Mouse (Mus musculus) stomach, embryonic 15.5 days (tissue): ENCODE results near the gene 4931406P16Rik. TPM values are rescaled to one million over a fixed set of nuclear protein-coding genes. Genes with fewer than 3 reads are reported as not detected.

Source experiments
- ATAC-seq: fragments of 200-750 bp; cut with Nextera tagmentation; 2 replicates; pipeline ENCODE4 v1.8.0; 2017; ENCODE audit warnings: low read depth, moderate number of reproducible peaks, moderate TSS enrichment; ENCODE audit not compliant: insufficient read depth, low FRiP score
- H3K27ac ChIP-seq: fragments of 300-500 bp; sonication (generic); 2 replicates; pipeline ENCODE4 v1.5.1; 2015; ENCODE audit warnings: mild to moderate bottlenecking, inconsistent platforms
- H3K27me3 ChIP-seq: fragments of 300-500 bp; sonication (generic); replicated peaks from 2 replicates; pipeline ENCODE4 v1.6.1; 2015; ENCODE audit warnings: inconsistent platforms
- H3K36me3 ChIP-seq: fragments of 300-500 bp; sonication (generic); 2 replicates; pipeline ENCODE4 v1.6.1; 2015; ENCODE audit warnings: inconsistent platforms
- H3K4me1 ChIP-seq: fragments of 300-500 bp; sonication (generic); 2 replicates; pipeline ENCODE4 v1.6.1; 2015; ENCODE audit warnings: inconsistent platforms
- H3K4me2 ChIP-seq: fragments of 300-500 bp; sonication (generic); 2 replicates; pipeline ENCODE4 v1.6.1; 2015; ENCODE audit warnings: mild to moderate bottlenecking, inconsistent platforms
- H3K4me3 ChIP-seq: fragments of 300-500 bp; sonication (generic); replicated peaks from 2 replicates; pipeline ENCODE4 v1.5.1; 2015; ENCODE audit warnings: inconsistent platforms
- H3K9ac ChIP-seq: fragments of 300-500 bp; sonication (generic); 2 replicates; pipeline ENCODE4 v1.6.1; 2015; ENCODE audit warnings: inconsistent platforms
- H3K9me3 ChIP-seq: fragments of 300-500 bp; sonication (generic); 2 replicates; pipeline ENCODE4 v1.6.1; 2016; ENCODE audit warnings: inconsistent platforms
- WGBS: fragments of 180-500 bp; shearing (Covaris S2); methylation state at CpG from one replicate; pipeline ENCODE4 v1.1.7; 2015; 5-methylcytosine and 5-hydroxymethylcytosine counted together
- polyA plus RNA-seq: library from polyadenylated mRNA; unstranded; fragments of >200 nt; fragmentation: Nextera tagmentation; extraction: Ambion mirVana; gene quantifications from 2 replicates; pipeline ENCODE4 v1.2.1, GENCODE M21; 2015

Gene 4931406P16Rik
- polyA plus RNA-seq, 1 experiment from 2014 or later = 28.2 TPM

DNA sequence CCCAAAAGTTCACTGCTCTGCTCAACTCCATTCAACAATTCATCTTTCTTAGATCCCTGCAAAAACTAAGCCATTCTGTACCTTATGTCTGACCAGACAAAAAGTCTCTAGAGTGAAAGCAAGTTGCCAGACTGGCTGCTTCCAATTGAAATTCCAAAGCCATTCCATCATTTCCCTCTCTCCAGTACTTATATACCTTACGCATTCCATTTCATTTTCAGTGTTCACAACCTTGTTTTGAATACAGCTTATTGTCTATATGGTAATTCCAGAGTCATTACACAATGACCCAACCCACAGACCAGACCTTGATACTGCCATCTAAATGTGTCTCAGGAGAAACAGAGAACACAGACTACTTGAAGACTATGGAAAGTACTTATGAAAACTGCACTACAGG lies 44.9 kb downstream of the 4931406P16Rik start:
- no peaks in the 10 kb centered on the region for H3K4me1 ChIP-seq
- H3K9me3 ChIP-seq = no peaks in the 10 kb centered on the region
- H3K36me3 ChIP-seq = no peaks in the 10 kb centered on the region
- no peak overlapping the region for H3K4me2 ChIP-seq
- ATAC-seq = no peak
- WGBS = 55% methylated on average over 1 of the region's 1 CpGs
- H3K27me3 ChIP-seq = no peaks in the 10 kb centered on the region
- no peak overlapping the region for H3K27ac ChIP-seq
- no peak overlapping the region for H3K4me3 ChIP-seq
- no peak overlapping the region for H3K9ac ChIP-seq

GRCm38 (mm10) chr7:34266421-34266820 lies 46.9 kb downstream of the 4931406P16Rik start:
- no peak overlapping the region for H3K9ac ChIP-seq

GRCm38 (mm10) chr7:34265876-34266346 lies 47.4 kb downstream of the 4931406P16Rik start:
- Histone ChIP-seq H3K9ac (no peak overlapping the region), H3K9me3 (no peaks in the 10 kb centered on the region), H3K36me3 (0 out of 2 replicates have a peak, but pooled peaks cover 3% of the 10 kb centered on the region), H3K4me3 (no peak overlapping the region), H3K4me1 (no peaks in the 10 kb centered on the region), H3K4me2 (no peak overlapping the region), H3K27me3 (no peaks in the 10 kb centered on the region), H3K27ac (no peak overlapping the region)
- WGBS = 55% methylated on average over 5 of the region's 5 CpGs
- ATAC-seq = no peak

More at GRCm38 (mm10) chr7:34266421-34266820, 46.9 kb downstream of the 4931406P16Rik start:
- no peaks in the 10 kb centered on the region for H3K4me1 ChIP-seq
- ATAC-seq = no peak
- H3K4me2 ChIP-seq = no peak overlapping the region
- H3K9me3 ChIP-seq = no peaks in the 10 kb centered on the region
- H3K27me3 ChIP-seq = no peaks in the 10 kb centered on the region
- 0 out of 2 replicates have a peak, but pooled peaks cover 3% of the 10 kb centered on the region for H3K36me3 ChIP-seq
- H3K27ac ChIP-seq = no peak overlapping the region
- H3K4me3 ChIP-seq = no peak overlapping the region

DNA sequence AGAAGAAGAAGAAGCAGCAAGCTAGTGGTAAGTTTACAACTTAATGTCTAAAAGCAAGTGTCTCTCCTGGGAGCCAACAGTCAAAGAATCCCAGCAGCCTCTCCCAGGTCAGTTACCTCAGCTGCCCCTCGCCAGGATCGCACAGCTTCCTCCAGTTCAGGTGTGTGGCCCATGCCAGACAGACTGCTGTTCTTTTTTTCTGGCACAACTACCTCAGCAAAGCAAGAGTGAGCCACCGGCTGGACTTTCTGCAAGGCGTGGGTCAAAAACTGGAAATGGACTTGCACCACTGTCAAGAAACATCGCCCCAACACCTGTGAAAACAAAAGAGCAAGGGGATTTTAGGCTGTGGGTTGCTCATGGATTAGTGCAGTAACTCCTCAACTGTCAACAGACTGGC lies 49.9 kb downstream of the 4931406P16Rik start:
- no peaks in the 10 kb centered on the region for H3K9me3 ChIP-seq
- H3K9ac ChIP-seq = no peak overlapping the region
- H3K4me3 ChIP-seq = no peak overlapping the region
- 91% methylated on average over 5 of the region's 5 CpGs for WGBS
- no peaks in the 10 kb centered on the region for H3K4me1 ChIP-seq
- no peaks in the 10 kb centered on the region for H3K27me3 ChIP-seq
- no peak overlapping the region for H3K4me2 ChIP-seq
- H3K27ac ChIP-seq = no peak overlapping the region
- 0 out of 2 replicates have a peak, but pooled peaks cover 7% of the 10 kb centered on the region for H3K36me3 ChIP-seq
- no peak for ATAC-seq

DNA sequence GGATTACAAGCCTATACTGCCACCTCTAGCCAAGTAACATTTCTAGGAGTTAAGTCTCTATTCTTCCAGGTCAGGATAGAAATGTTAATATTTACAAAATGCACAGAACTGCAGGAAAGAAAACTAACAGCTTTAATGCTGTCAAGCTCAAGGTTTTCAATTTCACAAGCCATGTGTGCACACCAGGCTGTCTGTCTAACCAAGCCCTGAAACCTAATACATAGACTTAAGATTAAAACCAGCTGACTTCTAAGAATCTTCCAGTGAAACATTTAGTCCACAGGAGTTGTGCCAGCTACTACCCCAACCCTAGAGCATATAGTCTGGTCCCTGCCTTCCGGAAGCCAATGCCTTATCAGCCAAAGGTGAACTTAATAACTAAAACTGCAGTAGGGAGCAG lies 54.9 kb downstream of the 4931406P16Rik start:
- Histone ChIP-seq H3K9ac (no peak overlapping the region), H3K9me3 (no peaks in the 10 kb centered on the region), H3K27ac (no peak overlapping the region), H3K4me3 (no peak overlapping the region), H3K27me3 (no peaks in the 10 kb centered on the region), H3K4me1 (no peaks in the 10 kb centered on the region), H3K4me2 (no peak overlapping the region), H3K36me3 (peaks cover 23% of the 10 kb centered on the region)
- no peak for ATAC-seq
- WGBS = 83% methylated on average over 1 of the region's 1 CpGs

DNA sequence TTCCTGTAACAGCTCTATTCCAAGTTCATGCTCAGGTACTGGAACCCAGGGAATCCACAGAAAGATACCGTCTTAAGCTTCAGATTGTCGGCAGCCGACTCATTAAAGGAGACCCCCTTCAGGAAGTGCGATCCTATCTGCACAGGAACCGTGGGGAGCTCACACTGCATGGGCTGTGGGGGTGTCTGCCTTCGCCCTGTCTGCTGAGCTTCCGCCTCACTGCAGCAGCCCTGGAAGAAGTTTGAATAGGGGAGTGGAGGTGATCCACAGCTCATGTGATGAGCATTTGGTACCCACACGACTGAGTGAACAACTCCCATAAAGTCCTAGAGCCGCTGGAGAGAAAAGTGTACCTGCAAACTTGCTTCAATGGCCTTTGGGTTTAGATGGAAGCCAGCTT lies 56.1 kb downstream of the 4931406P16Rik start:
- H3K27ac ChIP-seq = no peak overlapping the region
- H3K4me1 ChIP-seq = no peaks in the 10 kb centered on the region
- WGBS = 80% methylated on average over 9 of the region's 9 CpGs
- ATAC-seq = no peak
- no peak overlapping the region for H3K4me3 ChIP-seq
- no peak overlapping the region for H3K4me2 ChIP-seq
- H3K36me3 ChIP-seq = peaks cover 27% of the 10 kb centered on the region
- H3K27me3 ChIP-seq = no peaks in the 10 kb centered on the region
- H3K9ac ChIP-seq = no peak overlapping the region
- no peaks in the 10 kb centered on the region for H3K9me3 ChIP-seq

- Histone ChIP-seq H3K27ac (no peak overlapping the region), H3K9me3 (no peaks in the 10 kb centered on the region), H3K4me1 (no peaks in the 10 kb centered on the region), H3K27me3 (no peaks in the 10 kb centered on the region), H3K36me3 (peaks cover 31% of the 10 kb centered on the region), H3K4me3 (no peak overlapping the region), H3K4me2 (no peak overlapping the region), H3K9ac (no peak overlapping the region)
- ATAC-seq = no peak
- 79% methylated on average over 1 of the region's 1 CpGs for WGBS
Observed at GRCm38 (mm10) chr7:34255916-34256315, 57.4 kb downstream of the 4931406P16Rik start.

DNA sequence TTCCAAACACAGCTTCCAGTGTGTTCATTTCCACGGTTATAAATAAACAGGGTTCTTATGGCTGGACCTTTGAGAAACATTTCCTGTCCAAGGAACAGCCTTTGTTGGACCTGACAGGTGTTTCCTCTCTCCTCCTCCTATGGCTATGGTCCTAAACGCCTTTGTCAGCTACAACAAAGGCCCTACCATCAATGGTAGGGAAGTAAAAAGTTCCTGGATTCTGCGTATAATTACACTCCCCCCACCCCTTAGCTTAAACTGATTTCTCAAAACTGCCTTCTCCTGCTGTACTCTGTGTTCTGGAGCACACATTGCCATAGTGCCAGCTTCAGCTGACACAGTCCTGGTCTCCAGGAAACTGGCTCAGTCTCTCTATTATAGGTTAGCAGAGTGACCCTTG lies 58.2 kb downstream of the 4931406P16Rik start:
- ATAC-seq = no peak
- Histone ChIP-seq H3K4me3 (no peak overlapping the region), H3K9me3 (no peaks in the 10 kb centered on the region), H3K9ac (no peak overlapping the region), H3K4me2 (no peak overlapping the region), H3K27me3 (no peaks in the 10 kb centered on the region), H3K4me1 (no peaks in the 10 kb centered on the region), H3K36me3 (peaks cover 33% of the 10 kb centered on the region), H3K27ac (peak overlapping the region; percentile 7; the same call in 1 of the 2 replicates)
- WGBS = 53% methylated on average over 3 of the region's 3 CpGs

GRCm38 (mm10) chr7:34252030-34252429 lies 61.3 kb downstream of the 4931406P16Rik start:
- peaks cover 37% of the 10 kb centered on the region for H3K36me3 ChIP-seq
- no peak overlapping the region for H3K4me3 ChIP-seq
- no peak overlapping the region for H3K4me2 ChIP-seq
- no peak overlapping the region for H3K27ac ChIP-seq
- no peaks in the 10 kb centered on the region for H3K9me3 ChIP-seq
- 88% methylated on average over 2 of the region's 2 CpGs for WGBS
- no peaks in the 10 kb centered on the region for H3K4me1 ChIP-seq
- ATAC-seq = no peak
- no peaks in the 10 kb centered on the region for H3K27me3 ChIP-seq
- H3K9ac ChIP-seq = no peak overlapping the region

- H3K36me3 ChIP-seq = peaks cover 39% of the 10 kb centered on the region
- no peak within 1 kb of the TSS for H3K4me3 ChIP-seq
- H3K9me3 ChIP-seq = no peaks in the 10 kb centered on the region
- no peak within 1 kb of the TSS for H3K27ac ChIP-seq
- ATAC-seq = no peak
- WGBS = 92% methylated on average over 7 of the region's 7 CpGs
- no peak within 1 kb of the TSS for H3K4me2 ChIP-seq
- H3K4me1 ChIP-seq = no peaks in the 10 kb centered on the region
- no peaks in the 10 kb centered on the region for H3K27me3 ChIP-seq
- H3K9ac ChIP-seq = no peak within 1 kb of the TSS
Observed at GRCm38 (mm10) chr7:34250738-34251137, 62.6 kb downstream of the 4931406P16Rik start, which contains the start of gene Gm6096. Gene Gm6096 (plus strand): TSS chr7:34251038.

DNA sequence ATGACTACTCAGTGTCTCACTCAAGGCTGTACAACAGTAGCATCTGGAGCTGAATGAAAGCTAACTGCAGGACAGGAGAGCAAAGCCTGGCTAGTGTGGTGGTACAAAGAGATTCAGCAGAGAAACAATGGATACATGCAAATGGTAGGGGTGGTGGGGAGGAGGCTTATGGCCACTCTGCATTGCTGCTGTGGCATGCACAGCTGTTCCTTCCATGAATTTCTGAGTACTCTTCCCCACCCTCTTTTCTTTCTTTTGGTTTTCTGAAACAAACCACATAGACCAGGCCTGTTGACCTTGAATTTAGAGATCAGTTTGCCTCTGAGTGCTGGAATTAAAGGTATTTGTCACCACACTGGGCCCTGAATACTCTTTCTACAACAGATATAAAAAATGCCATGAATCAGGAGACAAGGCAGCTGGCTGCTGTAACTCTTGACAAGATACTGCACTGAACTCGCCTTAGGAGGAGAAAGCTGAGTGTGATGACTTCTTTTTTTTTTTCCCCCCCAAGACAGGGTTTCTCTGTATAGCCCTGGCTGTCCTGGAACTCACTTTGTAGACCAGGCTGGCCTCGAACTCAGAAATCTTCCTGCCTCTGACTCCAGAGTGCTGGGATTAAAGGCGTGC lies 66.4 kb downstream of the 4931406P16Rik start:
- no peaks in the 10 kb centered on the region for H3K9me3 ChIP-seq
- no peak overlapping the region for H3K27ac ChIP-seq
- no peak overlapping the region for H3K9ac ChIP-seq
- H3K36me3 ChIP-seq = peaks cover 53% of the 10 kb centered on the region
- H3K4me3 ChIP-seq = no peak overlapping the region
- no peak overlapping the region for H3K4me2 ChIP-seq
- ATAC-seq = no peak
- no peaks in the 10 kb centered on the region for H3K4me1 ChIP-seq
- 81% methylated on average over 3 of the region's 3 CpGs for WGBS
- no peaks in the 10 kb centered on the region for H3K27me3 ChIP-seq

DNA sequence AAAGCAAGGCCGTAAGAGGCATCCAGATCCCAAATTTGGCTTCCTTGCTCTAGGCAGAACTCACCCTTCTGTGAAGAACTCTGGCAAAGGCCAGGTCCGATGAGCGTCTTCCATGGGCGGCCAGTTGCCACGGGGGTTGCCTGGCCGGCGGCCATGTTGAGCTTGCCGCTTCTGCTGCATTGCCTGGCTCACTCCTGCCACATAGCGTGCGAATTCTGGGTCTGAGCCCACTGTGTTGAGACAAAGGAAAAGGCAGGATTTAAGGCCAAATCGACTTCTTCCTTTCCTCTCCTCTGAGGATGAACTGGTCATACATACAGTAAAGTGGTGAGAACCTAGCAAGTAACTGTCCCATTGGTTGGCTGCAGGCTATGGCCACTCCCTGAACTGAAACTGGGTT lies 71.2 kb downstream of the 4931406P16Rik start:
- WGBS = 94% methylated on average over 11 of the region's 11 CpGs
- no peak for ATAC-seq

More for the DNA sequence above, 71.2 kb downstream of the 4931406P16Rik start:
- Histone ChIP-seq H3K9me3 (no peaks in the 10 kb centered on the region), H3K36me3 (peaks cover 58% of the 10 kb centered on the region), H3K27me3 (no peaks in the 10 kb centered on the region), H3K4me3 (no peak overlapping the region), H3K27ac (no peak overlapping the region), H3K4me2 (no peak overlapping the region), H3K9ac (no peak overlapping the region), H3K4me1 (no peaks in the 10 kb centered on the region)
